Mouse (Mus musculus) liver, adult (tissue): ENCODE results near the gene Zfp384.

Experiments
- GATA4 ChIP-seq: IDR thresholded peaks from 2 replicates; pipeline ENCODE4 v1.6.1; 2014; ENCODE audit warnings: mild to moderate bottlenecking, low read length; ENCODE audit not compliant: insufficient replicate concordance

The Zfp384 gene

DNA sequence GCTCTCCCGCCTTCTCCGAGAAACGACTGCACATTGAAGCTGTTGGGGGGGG, at the start of gene Zfp384:
Gene Zfp384 (plus strand): TSS at position 17 of the 52 bp plus-strand sequence.
- TF ChIP-seq GATA4, result no peak

DNA sequence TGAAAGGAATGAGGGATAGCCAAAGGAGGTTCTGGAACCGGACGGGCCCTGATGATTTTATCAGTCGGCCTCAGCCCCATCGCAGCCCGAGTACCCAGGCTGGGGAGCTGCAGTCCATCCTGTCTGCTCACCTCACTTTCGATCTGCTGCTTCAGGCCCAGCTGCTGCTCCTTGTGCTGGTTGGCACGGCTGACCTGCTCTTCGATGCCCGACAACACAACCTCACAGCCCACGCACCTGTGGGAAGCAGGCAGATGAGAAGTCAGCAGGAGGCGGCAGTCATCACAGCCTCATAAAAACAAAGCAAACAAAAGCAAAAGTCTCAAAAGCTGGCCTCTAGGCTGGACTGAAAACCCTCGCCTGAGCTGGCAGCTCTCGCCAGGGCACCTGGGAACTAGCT, 49.0 kb upstream of the Zfp384 start:
- TF ChIP-seq GATA4, result no peak

DNA sequence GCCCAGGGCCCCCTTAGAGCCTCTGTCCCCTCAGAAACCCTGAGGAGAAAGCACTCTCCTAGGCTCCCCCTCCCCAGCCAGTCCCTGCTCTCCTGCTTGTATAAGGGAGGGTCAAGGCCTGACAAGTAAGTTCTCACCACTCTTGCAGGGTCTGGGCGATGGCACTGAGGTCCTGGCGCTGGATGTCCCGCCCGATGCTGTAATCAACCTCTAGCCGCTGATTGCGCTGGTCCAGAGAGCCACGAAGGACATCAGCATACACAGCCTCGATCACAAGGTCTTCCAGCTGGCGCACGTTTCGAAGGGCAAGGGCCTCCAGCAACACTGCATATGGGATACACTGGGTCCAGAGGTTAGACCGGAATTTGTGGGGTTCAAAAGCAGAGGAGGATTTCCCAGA, 47.9 kb upstream of the Zfp384 start:
- TF ChIP-seq GATA4, result no peak

DNA sequence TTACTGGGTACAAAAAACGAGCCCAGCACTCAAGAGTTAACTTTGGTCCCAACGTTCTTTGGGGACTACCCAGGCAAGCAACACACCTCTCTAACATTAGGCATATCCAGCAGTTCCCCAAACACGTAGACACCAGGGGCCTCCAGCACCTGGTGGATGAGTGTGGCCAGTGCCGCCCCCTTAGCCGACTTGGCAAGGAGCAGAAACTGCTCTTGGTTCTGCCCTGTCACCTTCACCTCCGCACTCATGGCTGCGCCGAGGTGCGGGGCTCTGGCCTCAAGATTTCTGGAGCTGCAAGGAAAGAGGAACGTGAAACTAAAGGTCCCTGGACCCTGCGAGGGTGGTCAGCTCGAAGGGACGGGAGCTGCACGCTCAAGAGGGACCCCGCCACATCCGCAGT, 44.3 kb upstream of the Zfp384 start:
- no peak for TF ChIP-seq GATA4

DNA sequence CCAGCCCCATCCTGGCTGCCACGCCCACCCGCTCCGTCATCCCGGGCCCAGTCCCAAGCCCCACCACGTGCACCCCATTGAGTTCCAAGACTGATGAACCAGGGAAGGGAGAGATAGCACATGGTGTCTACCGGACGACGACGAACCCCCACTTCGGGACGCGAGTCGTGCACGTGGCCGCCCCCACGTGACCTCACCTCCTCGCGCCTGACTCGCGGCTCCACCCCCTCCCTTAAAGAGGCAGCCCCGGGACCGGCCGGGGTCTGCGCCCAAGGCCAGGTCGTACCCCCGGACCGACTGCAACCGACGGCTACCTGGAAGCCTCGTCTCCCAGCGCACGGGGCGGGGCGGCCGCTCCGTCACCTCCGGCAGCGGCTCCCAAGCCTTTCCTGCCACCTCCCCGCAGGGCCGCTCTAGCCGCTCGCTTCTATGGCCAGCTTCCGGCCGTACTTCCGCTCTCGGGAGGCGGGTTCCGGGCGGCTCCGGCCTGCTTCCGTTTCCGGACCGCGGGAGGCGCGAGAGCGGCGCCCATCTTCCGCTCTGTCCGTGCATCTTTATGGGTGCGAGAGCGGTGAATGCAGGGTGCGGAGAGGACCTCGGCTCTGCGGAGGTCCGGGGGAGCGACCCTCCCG, 43.7 kb upstream of the Zfp384 start, which contains the start of gene Cops7a:
Gene Cops7a (minus strand): TSS at position 451 of the 632 bp plus-strand sequence.
- TF ChIP-seq GATA4, result peak; percentile 59; the same call in 1 of the 2 replicates

DNA sequence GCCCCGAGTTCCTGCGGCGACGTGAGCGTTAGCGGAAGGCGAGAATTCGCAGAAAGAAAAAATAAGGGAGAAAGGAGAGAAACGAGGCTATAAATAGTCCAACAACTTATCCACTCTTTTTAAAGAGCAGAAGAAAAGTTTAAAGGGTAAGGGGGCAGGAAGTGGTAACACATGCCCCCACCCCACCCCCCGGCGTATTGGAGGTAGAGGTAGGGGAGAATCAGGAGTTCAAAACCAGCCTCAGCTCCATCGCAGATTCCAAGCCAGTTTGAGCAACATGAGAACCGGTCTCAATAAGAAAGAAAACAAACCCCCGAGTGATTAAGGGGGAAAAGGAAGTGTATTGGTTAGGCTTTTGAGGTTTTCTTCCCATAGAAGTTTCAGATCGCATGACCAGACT, 43.2 kb upstream of the Zfp384 start:
- TF ChIP-seq GATA4, result no peak

DNA sequence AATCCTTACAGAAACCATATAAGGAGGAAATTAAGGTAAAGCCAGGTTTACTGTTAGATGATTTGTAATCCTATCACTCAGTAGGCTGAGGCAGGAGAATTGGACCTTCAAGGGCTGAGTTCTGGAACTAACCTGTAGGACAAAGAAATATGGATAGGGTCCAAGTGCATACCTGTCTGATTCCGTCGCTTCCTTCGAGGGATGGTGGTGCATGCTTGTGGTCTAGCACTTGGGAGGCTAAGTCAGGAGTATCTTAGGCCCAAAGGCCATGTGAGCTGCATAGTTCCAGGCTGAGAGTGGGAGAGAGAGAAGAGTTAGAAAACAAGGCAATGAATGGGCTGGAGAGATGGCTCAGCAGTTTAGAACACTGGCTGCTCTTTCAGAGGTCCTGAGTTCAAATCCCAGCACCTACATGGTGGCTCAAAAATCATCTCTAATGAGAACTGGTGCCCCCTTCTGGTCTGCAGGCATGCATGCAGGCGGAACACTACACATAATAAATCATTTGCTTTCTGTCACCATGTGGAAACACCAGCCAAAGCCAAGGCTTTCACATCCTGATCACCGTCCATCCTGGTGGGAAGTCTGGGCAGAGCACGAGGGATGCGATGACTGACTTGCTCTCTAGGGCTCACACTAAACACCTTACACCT, 42.4 kb upstream of the Zfp384 start:
- no peak for TF ChIP-seq GATA4

DNA sequence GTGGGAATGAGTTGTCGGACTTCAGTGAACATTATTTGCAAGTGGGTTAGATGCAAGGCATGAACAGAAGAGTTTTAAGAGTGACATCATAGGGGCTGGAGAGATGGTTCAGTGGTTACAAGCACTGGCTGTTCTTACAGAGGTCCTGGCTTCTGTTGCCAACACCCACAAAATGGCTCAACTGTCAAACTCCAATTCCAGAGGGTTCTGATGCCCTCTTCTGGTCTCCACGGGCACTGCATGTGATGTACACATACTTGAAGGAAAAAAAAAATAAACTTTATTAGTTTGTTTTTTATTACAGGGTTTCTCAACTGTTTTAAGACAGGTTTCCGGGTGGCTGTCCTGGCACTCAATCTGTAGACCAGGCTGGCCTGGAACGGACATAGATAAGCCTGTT, 41.2 kb upstream of the Zfp384 start:
- no peak for TF ChIP-seq GATA4

DNA sequence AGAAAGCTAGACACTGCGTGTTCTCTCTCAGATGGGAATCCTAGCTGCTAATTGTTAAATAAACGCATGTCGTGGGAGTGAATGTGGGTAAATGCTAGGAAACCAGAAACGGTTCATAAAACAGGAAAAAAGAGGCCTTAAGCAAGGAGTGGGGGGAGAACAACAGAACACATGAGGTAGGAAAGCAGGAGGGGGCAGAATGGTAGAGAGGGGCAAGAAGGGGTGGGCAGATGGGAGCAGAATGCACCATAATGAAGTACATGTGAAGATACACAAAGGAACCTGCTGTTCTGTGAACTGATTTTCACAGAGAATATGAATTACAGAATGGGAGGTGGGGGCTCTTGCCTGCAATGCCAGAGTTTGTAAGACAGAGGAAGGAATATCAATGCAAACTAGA, 16.7 kb upstream of the Zfp384 start:
- no peak for TF ChIP-seq GATA4

DNA sequence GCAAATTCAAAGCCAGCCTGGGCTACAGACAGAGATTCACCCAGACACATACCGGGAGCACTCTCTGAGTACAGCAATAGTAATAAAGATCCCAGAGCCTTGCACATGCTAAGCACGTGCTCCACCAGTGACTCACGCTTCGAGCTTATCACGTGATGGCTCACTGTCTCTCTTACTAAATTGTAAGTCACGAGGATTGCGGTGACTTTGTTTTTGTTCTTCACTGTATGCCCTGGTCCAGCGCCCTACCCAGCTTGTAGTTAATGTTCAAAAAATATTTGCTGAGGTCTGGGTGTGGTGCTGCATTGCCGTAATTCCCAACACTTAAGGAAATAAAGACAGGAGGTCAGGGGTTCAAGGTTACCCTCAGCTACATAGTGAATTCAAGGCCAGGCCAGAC, 15.6 kb upstream of the Zfp384 start:
- TF ChIP-seq GATA4, result no peak

DNA sequence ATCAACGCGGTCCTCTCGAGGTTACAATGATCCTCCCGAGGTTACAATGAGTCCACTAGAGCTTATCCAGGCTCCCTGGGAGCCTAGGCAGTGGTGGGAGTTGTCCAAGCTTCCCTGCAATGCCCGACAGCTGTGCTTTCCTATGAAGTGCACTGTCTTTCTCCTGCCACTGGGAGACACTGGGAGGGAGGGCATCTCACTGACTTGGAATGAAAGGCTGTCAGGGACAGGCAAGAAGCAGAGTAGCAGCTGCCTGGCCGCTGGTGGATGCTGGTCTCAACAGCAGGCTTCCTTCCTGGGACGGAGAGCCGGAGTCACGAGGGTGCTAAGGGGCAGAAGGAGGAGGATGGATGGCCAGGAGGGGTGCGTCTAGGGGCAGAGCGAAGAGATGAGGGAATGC, 15.1 kb upstream of the Zfp384 start:
- no peak for TF ChIP-seq GATA4

DNA sequence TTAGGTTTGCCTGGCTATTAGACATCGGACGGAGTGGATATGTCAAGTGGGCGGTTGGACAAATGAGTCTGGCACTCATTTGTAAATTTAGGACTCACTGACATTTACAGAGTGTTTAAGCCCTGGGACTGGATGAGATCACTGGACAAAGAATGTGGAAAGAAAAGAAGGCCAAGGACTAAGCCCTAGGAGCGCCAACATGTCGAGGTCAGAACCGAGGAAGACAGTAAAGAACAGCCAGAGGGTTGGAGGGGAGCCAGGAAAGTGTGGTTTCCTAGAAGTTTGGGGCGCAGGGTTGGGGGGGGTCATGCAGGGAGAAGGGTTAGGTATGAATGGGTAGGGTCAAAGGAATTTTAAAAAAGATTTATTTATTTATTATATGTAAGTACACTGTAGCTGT, 13.7 kb upstream of the Zfp384 start:
- no peak for TF ChIP-seq GATA4

DNA sequence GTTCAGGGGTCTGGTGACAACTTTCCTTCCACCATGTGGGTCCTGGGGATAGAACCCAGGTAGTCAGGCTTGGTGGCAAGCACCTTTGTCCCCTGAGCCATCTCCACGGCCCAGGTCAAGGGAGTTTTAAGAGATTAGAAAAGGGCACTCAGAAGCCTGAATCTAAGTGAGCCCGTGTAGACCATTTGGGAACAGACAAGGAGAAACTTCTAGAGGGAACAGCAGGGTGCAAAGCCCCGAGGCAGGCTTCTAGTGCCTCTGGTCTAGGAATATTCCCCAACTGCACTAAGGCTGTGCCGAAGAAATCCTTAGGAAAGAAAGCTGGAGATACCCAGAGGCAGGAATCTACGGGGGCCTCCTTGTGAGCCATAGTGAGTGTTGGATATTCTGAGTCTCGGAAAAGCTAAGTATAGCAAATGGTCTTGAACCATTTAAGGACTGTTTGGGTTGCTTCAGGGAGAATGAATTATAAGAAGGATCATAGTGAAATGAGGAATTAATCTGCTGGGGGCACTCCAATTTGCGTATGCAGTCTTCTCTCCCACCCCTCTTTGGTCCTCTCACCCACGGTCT, 13.0 kb upstream of the Zfp384 start:
- TF ChIP-seq GATA4, result no peak

DNA sequence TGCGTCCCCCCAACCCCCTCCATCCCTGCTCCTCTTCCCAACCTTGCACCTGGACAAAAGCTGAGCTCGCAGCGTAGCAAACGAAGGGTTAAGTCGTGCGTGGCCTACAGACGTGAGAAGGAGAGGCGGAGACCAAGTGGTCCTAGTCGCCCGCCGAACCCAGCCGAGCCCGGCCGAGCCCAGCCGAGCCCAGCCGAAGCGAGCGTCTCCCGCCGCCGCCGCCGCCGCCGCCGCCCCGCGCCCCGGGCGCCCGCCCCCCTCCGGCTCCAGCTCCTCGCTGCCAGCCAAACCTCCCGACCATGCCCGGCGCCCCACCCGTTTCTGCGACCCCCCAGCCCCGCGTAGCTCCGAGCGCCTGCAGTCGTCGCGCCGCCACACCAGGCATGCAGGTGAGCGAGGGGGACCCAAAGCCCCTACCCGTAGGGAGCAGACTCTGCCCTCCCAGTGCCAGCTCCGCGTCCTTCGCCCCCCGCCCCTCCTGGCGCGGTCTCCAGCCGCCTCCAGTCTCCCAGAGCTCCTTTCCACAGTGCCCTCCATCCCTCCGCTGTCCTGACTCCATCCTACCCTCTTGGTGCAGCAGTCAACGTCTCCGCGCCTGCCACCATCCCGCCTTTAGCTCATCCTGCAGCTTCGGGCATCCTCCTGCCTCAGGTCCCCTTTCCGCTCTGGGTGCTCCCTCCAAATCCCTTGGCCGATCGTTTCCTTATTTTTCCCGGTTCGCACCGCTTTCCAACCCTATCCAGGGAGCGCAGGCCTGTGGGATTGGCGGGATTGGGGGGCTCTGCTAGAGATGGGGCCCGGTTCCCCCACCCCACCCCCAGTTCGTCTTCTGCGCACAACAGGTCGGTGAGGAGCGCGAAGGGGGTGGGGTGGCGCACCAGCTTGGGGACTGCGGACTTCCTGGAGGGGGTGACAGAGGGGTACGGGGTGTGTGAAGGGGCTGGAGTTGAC, 12.1 kb upstream of the Zfp384 start, which contains the start of gene Pianp:
Gene Pianp (plus strand): TSS at position 144 of the 951 bp plus-strand sequence.
- TF ChIP-seq GATA4, result no peak

DNA sequence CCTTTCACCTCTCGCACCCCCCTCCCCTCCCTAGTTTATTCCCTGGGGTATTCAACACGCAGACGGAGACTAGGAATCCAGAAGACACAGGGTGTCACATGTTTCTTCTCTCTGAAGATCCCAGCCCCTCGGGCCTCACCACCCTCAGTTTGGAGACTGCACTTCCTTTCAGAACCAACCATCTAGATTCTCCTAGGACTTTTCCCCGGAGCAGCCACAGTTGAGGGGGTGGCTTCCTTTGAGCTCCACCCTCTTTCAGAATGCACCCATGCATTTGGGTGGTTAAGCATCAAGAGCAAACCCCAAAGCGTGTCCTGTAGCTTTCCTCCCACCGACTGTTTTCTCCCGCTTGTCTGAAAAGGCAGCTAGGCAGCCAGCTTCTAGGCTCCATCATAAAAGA, 10.9 kb upstream of the Zfp384 start:
- TF ChIP-seq GATA4, result no peak

DNA sequence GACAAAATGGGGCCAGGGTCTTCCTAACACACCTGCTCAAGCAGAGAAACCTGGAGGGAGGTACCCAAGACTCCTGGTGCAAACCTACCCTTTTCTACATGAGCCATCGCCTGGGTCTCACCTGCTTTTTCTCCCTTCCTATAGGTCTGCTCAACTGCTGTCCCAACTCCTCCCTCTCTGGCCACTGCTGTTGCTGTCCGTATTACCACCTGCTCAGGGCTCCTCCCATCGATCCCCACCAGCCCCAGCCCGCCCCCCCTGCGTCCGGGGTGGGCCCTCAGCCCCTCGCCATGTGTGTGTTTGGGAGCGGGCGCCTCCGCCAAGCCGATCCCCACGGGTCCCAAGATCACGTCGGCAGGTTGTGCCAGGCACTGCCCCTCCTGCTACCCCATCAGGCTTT, 9.9 kb upstream of the Zfp384 start:
- TF ChIP-seq GATA4, result no peak
